Mouse (Mus musculus) heart, adult 2 months (tissue): Measurements from ENCODE around the gene Kcne3. TPM values are rescaled to one million over a fixed set of nuclear protein-coding genes. Genes with fewer than 3 reads are reported as not detected.

Experiments used
- DNase-seq, 2 experiments: peaks; one replicate each; pipeline ENCODE4 v3.0.0; 2021
- H3K27ac ChIP-seq: fragments of 200-600 bp; 2 replicates; pipeline ENCODE4 v1.8.1; 2022
- H3K27me3 ChIP-seq: fragments of 200-500 bp; 2 replicates; pipeline ENCODE4 v1.6.1; 2012; ENCODE audit warnings: mild to moderate bottlenecking, low read length, inconsistent platforms, mixed read lengths; ENCODE audit not compliant: control insufficient read depth, insufficient read depth
- H3K36me3 ChIP-seq: fragments of 200-500 bp; 2 replicates; pipeline ENCODE4 v1.6.1; 2012; ENCODE audit warnings: low read length, inconsistent platforms; ENCODE audit not compliant: control insufficient read depth, insufficient read depth
- H3K4me1 ChIP-seq: fragments of 200-500 bp; 2 replicates; pipeline ENCODE4 v1.6.1; 2011; ENCODE audit warnings: low read length; ENCODE audit not compliant: control insufficient read depth, insufficient read depth
- H3K4me3 ChIP-seq: fragments of 200-600 bp; 2 replicates; pipeline ENCODE4 v1.8.1; 2022
- H3K79me2 ChIP-seq: fragments of 200-500 bp; replicated peaks from 2 replicates; pipeline ENCODE4 v1.6.1; 2012; ENCODE audit warnings: mild to moderate bottlenecking, inconsistent platforms, low read length, moderate library complexity, mixed read lengths; ENCODE audit not compliant: control insufficient read depth, insufficient read depth
- H3K9ac ChIP-seq: fragments of 200-500 bp; 2 replicates; pipeline ENCODE4 v1.6.1; 2012; ENCODE audit warnings: low read depth, mild to moderate bottlenecking, control low read depth, inconsistent platforms, low read length, mixed read lengths
- CTCF ChIP-seq: fragments of 200-600 bp; IDR thresholded peaks from 2 replicates; pipeline ENCODE4 v1.8.1; 2022; ENCODE audit warnings: antibody characterized with exemption, mild to moderate bottlenecking, moderate library complexity
- EP300 ChIP-seq: fragments of 200-500 bp; IDR thresholded peaks from 2 replicates; pipeline ENCODE4 v1.6.1; 2011; ENCODE audit warnings: low read depth, low read length, control low read depth; ENCODE audit not compliant: insufficient read depth
- POLR2A ChIP-seq: fragments of 200-500 bp; IDR thresholded peaks from 2 replicates; pipeline ENCODE4 v1.6.1; 2011; ENCODE audit warnings: mild to moderate bottlenecking, low read depth, low read length, control low read depth; ENCODE audit not compliant: insufficient read depth
- WGBS: fragments of 180-500 bp; shearing (Covaris S2); methylation state at CpG from one replicate; pipeline ENCODE4 v1.1.7; 2018; 5-methylcytosine and 5-hydroxymethylcytosine counted together
- intact Hi-C: fragments of 180-260 bp; cut with DNase I; formaldehyde crosslinking; loops from one replicate; pipeline ENCODE4 v1.15.1; 2025
- polyA plus RNA-seq: library from polyadenylated mRNA; depleted of rRNA; stranded (reverse); fragments of >200 nt; gene quantifications from 2 replicates; pipeline ENCODE4 v1.2.3, GENCODE M21; 2012
- total RNA-seq, 2 experiments: library from RNA; stranded (reverse); gene quantifications; 2 replicates each; pipeline ENCODE4 v1.2.3; 2021

Kcne3 gene
- total and polyA plus RNA-seq, 3 experiments, result 0.59 to 2.0 (median 0.94) TPM

- TF ChIP-seq EP300 (no peak), POLR2A (no peak), CTCF (no peak)
- Histone ChIP-seq H3K27ac (no peak overlapping the region), H3K27me3 (0 out of 2 replicates have a peak, but pooled peaks cover 2% of the 10 kb centered on the region), H3K36me3 (no peaks in the 10 kb centered on the region), H3K9ac (no peak overlapping the region), H3K79me2 (no peaks in the 10 kb centered on the region), H3K4me3 (no peak overlapping the region), H3K4me1 (no peaks in the 10 kb centered on the region)
- no peak for DNase-seq
- intact Hi-C loops, result no loop called here
- 67% methylated on average over 3 of the region's 3 CpGs for WGBS
Measured at GRCm38 (mm10) chr7:100203616-100204015, 27.3 kb downstream of the Kcne3 start.

DNA sequence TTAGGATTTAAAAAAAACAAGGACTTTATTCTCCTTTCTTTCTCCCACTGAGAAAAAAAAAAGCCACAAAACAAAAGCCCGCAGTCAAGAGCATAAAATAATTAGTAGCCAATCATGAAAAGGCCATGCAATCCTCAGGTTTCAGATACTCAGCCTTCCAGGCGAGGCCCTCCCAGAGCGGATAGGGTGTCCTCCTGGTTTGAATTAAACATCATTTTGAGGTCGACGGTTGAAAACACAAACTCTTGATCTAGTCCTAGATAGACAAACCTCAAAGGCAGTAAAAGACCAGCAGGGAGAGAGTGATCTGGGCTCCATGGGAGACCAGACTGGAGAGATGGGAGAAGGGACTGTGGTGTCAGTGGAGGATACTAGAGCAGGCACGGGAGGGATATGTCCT, 28.6 kb downstream of the Kcne3 start:
- no peak overlapping the region for H3K9ac ChIP-seq
- DNase-seq, result no peak
- 0 out of 2 replicates have a peak, but pooled peaks cover 2% of the 10 kb centered on the region for H3K27me3 ChIP-seq
- no peak overlapping the region for H3K27ac ChIP-seq
- WGBS, result 92% methylated on average over 6 of the region's 6 CpGs
- H3K79me2 ChIP-seq, result no peaks in the 10 kb centered on the region
- H3K36me3 ChIP-seq, result no peaks in the 10 kb centered on the region
- no peak overlapping the region for H3K4me3 ChIP-seq
- intact Hi-C loops, result no loop called here
- TF ChIP-seq POLR2A (no peak), EP300 (no peak), CTCF (no peak)
- H3K4me1 ChIP-seq, result no peaks in the 10 kb centered on the region

DNA sequence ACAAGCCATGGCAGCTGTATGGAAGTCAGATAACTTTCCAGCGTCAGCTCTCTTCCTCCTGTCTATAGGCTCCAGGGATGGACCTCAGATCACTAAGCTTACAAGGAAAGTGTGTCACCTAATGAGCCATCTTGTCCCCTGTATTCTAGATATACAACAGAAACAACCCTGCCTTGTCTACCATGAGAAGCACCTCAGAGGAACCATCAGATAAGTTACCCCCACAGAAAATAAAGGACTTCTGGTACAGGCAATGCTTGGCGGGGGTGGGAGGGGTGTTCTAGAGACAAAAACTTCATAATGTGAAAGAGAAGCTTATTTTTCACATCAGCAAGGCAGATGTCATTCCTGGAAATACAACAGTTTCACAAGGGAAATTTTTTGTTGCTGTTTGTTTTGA, 29.8 kb downstream of the Kcne3 start:
- intact Hi-C loops, result no loop called here
- Histone ChIP-seq H3K9ac (no peak overlapping the region), H3K27me3 (0 out of 2 replicates have a peak, but pooled peaks cover 2% of the 10 kb centered on the region), H3K79me2 (no peaks in the 10 kb centered on the region), H3K27ac (no peak overlapping the region), H3K4me1 (no peaks in the 10 kb centered on the region), H3K4me3 (no peak overlapping the region), H3K36me3 (no peaks in the 10 kb centered on the region)
- no peak for DNase-seq
- 83% methylated on average over 2 of the region's 2 CpGs for WGBS
- TF ChIP-seq EP300, result no peak
- TF ChIP-seq POLR2A, result no peak
- no peak for TF ChIP-seq CTCF

- no peak for DNase-seq
- no peaks in the 10 kb centered on the region for H3K36me3 ChIP-seq
- H3K4me3 ChIP-seq, result no peak overlapping the region
- H3K9ac ChIP-seq, result no peak overlapping the region
- no peak overlapping the region for H3K27ac ChIP-seq
- no peaks in the 10 kb centered on the region for H3K79me2 ChIP-seq
- no peaks in the 10 kb centered on the region for H3K4me1 ChIP-seq
- intact Hi-C loops, result no loop called here
- TF ChIP-seq POLR2A (no peak), EP300 (no peak), CTCF (no peak)
- H3K27me3 ChIP-seq, result no peaks in the 10 kb centered on the region
Measured at GRCm38 (mm10) chr7:100207886-100208285, 31.6 kb downstream of the Kcne3 start.

GRCm38 (mm10) chr7:100214310-100214709, 38.0 kb downstream of the Kcne3 start:
- H3K27me3 ChIP-seq, result no peaks in the 10 kb centered on the region
- DNase-seq, result no peak
- H3K36me3 ChIP-seq, result no peaks in the 10 kb centered on the region
- no peak overlapping the region for H3K9ac ChIP-seq
- WGBS, result 67% methylated on average over 4 of the region's 4 CpGs
- H3K4me1 ChIP-seq, result no peaks in the 10 kb centered on the region; the same call in 1 of the 2 replicates
- intact Hi-C loops, result no loop called here
- H3K79me2 ChIP-seq, result no peaks in the 10 kb centered on the region
- H3K4me3 ChIP-seq, result no peak overlapping the region
- TF ChIP-seq CTCF (no peak), EP300 (no peak), POLR2A (no peak)
- H3K27ac ChIP-seq, result no peak overlapping the region

DNA sequence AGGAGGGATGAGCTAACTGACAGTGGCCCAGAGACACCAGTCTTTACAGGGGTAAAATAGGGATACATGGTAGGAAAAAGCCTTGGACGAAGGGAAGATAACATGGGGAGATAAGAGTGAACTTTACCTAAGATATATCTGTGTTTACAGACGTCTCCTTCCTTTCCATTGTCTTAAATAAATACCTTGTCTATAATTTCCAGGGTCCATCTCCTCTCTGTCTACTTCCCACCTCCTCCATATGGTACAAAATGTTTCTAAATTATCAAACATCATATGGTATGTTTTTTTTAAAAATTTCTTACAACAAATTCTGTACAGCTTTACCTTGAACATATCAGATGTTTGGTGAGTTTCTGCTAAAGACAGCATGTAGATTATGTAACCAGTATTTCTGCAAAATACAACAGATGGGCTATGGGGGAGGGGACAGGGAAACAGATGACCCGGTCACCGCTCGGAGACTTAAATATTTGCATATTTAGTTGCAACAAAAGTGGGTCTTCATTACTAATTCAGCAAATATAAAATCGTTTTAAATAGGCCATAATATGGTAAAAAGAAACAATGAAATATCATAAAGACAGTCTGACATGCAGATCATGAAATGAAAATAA, 38.9 kb downstream of the Kcne3 start:
- intact Hi-C loops, result no loop called here
- H3K27ac ChIP-seq, result no peak overlapping the region
- no peak for TF ChIP-seq POLR2A
- DNase-seq, result no peak
- H3K9ac ChIP-seq, result no peak overlapping the region
- no peaks in the 10 kb centered on the region for H3K79me2 ChIP-seq
- no peaks in the 10 kb centered on the region for H3K36me3 ChIP-seq
- H3K4me1 ChIP-seq, result no peaks in the 10 kb centered on the region; the same call in 1 of the 2 replicates
- H3K27me3 ChIP-seq, result no peaks in the 10 kb centered on the region
- WGBS, result 48% methylated on average over 6 of the region's 6 CpGs
- H3K4me3 ChIP-seq, result no peak overlapping the region
